Mouse (Mus musculus): ENCODE measurements at regions not wholly inside any gene's neighbourhood (a gene's known extent, or its start where the extent isn't known, plus 50 kb on each side); places are given as distances from the start of the nearest gene placed in this dataset.

DNA sequence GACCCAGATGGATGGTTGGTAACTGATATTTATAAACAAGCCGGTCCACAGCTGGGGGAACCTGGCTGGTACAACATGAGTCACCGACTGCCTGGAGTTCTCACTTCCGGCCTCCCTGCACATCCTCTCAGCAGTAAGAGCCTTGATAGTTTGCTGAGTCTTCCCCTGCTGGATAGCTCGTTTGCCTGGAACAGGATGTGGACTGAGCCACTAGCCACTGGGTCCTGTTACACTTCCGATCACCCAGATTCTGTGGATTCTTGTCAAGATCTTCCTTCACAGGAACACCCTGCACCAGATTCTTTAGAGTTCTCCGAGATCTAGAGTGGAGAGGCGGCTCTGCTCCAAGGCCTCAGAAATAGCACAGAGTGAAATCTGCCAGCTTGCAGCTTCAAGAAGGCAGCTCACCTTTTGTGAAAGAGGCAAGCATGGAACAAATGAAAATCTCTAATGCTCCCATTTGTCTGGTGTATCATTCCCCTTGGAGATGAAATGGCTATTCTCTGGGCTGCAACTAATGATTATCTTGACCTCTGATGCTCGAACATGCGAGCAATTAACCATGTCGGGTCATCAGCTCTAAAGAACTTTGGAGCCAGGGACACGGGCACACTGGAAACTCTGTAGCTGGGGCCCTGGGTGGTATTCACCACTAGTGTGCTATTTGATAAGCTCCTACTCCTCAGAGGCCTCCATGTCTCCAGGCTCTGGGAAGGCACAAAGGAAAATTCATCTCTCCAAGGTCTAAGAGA lies 90.3 kb upstream of the Selenok start:
- 71% methylated on average over 11 of the region's 11 CpGs for WGBS
- no peak for ATAC-seq (ENCODE audit: low FRiP score)
- Histone ChIP-seq H3K27ac (replicated peaks) (no peak overlapping the region), H3K27me3 (replicated peaks) (no peaks in the 10 kb centered on the region), H3K4me2 (no peak overlapping the region), H3K9ac (replicated peaks) (no peak overlapping the region), H3K4me1 (0 out of 2 replicates have a peak, but pooled peaks cover 6% of the 10 kb centered on the region), H3K4me3 (replicated peaks) (no peak overlapping the region), H3K9me3 (replicated peaks) (no peaks in the 10 kb centered on the region), H3K36me3 (no peaks in the 10 kb centered on the region)

DNA sequence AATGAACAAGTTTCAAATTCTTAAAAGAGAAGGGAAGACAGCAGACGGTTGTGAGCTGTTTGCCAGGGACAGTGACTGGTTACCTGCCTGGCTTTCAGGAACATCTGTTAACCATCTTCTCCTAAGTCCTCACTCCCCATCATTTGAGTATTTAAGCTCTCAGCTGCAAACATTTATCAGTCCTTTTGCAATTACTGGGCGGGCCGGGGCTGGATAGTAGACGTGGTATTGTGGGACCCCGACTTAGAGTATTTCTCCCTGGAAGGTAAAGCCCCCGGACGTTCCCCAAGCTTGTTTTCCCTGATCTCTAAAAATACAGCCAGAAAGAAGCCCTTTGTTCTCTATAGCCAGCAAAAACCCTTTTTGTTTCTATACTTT lies 89.7 kb upstream of the Selenok start:
- Histone ChIP-seq H3K36me3 (no peaks in the 10 kb centered on the region), H3K4me2 (no peak overlapping the region), H3K27me3 (replicated peaks) (no peaks in the 10 kb centered on the region), H3K9me3 (replicated peaks) (no peaks in the 10 kb centered on the region), H3K4me1 (0 out of 2 replicates have a peak, but pooled peaks cover 6% of the 10 kb centered on the region), H3K27ac (replicated peaks) (no peak overlapping the region), H3K9ac (replicated peaks) (no peak overlapping the region), H3K4me3 (replicated peaks) (no peak overlapping the region)
- no peak for ATAC-seq (ENCODE audit: low FRiP score)
- 90% methylated on average over 7 of the region's 7 CpGs for WGBS

DNA sequence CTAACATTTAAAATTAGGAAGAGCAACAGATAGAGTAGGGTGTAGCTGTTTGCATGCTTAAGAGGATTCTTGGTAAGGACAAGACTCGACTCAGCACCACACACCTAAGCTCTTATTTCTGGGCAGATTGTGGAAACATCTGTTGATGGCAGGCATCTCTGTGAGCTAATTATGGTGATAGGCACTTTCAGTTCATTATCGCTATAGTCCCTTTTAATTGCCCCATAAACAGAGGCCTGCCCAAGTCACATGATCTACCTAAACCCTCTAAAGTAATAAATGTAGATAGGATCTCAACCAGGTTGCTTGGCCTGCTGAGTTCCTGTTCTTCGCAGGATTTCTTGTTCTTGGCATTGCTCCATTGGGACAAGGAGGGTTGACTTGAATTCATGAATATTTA lies 88.8 kb upstream of the Selenok start:
- 72% methylated on average over 3 of the region's 3 CpGs for WGBS
- Histone ChIP-seq H3K36me3 (no peaks in the 10 kb centered on the region), H3K4me2 (no peak overlapping the region), H3K27me3 (replicated peaks) (no peaks in the 10 kb centered on the region), H3K27ac (replicated peaks) (no peak overlapping the region), H3K9ac (replicated peaks) (no peak overlapping the region), H3K4me3 (replicated peaks) (no peak overlapping the region), H3K9me3 (replicated peaks) (no peaks in the 10 kb centered on the region), H3K4me1 (0 out of 2 replicates have a peak, but pooled peaks cover 6% of the 10 kb centered on the region)
- ATAC-seq (ENCODE audit: low FRiP score), result no peak

DNA sequence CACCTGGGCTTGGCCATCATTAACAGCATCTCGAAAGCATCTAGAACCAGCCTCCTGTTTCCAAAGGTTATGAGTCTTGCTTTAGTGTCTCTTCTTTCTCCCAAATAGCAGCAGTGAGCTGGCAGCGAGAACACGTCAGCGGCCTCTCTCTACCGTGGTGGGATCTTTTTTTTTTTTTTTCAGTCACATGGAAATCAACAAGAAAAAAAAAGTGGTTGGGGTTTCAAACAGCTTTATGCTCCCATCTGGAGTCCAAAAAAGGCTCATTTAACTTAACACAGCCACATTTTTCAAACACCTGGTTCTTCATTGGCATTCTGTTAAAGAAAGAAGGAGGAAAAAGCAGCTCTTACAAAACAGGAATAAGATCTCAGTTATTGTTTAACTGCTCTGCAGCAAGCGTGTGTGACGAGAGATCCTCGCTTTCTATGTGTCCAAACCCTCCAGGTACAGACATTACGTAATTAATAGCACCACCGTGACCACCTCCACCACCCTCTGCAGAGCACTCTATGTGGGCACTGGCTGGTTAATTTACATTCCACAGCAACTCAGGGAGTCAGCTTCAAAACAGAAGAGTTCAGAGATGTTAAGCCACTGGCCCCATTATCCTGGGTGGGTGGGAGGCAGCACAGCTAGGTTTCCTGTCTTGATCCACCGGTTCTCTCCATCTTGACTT lies 85.3 kb upstream of the Selenok start:
- 68% methylated on average over 11 of the region's 11 CpGs for WGBS
- Histone ChIP-seq H3K27ac (replicated peaks) (no peak overlapping the region), H3K27me3 (replicated peaks) (no peaks in the 10 kb centered on the region), H3K9ac (replicated peaks) (no peak overlapping the region), H3K36me3 (no peaks in the 10 kb centered on the region), H3K9me3 (replicated peaks) (no peaks in the 10 kb centered on the region), H3K4me1 (no peaks in the 10 kb centered on the region), H3K4me2 (no peak overlapping the region), H3K4me3 (replicated peaks) (no peak overlapping the region)
- no peak for ATAC-seq (ENCODE audit: low FRiP score)

DNA sequence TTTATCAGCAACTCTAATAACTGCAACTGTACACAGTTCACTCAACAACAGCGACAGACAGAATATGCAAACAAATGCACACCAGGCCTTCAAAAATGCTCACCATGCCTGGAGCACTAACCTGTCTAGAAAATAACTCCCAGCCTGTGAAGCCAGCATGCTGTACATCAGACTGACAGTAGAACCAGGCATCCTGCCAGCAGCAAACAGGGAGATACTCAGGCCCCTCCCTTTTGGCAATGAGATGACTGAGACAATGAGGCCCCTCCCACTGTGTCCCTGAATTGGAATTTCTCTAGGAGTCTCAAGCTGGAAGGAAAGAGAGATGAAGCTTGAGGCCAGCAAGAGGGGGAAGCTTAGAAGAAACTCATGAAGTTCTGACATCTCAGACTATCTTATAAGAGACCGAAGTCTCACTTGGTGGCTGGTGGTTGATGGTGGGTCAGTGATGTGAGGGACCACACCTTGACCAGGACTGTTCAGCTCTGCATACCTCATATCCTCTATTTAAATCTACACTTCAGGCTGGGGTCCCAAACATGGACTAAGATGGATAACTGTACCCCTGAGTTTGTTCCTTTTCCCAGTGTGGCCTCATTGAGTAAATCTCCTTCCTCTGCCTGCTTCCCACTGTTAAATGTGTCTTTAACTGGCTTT lies 72.6 kb upstream of the Selenok start:
- no peak overlapping the region for H3K9ac ChIP-seq (replicated peaks)
- 74% methylated on average over 2 of the region's 2 CpGs for WGBS
- no peaks in the 10 kb centered on the region for H3K9me3 ChIP-seq (replicated peaks)
- no peak for ATAC-seq (ENCODE audit: low FRiP score)
- H3K27ac ChIP-seq (replicated peaks), result no peak overlapping the region
- no peak overlapping the region for H3K4me3 ChIP-seq (replicated peaks)
- no peak overlapping the region for H3K4me2 ChIP-seq
- 0 out of 2 replicates have a peak, but pooled peaks cover 12% of the 10 kb centered on the region for H3K4me1 ChIP-seq
- no peaks in the 10 kb centered on the region for H3K36me3 ChIP-seq
- no peaks in the 10 kb centered on the region for H3K27me3 ChIP-seq (replicated peaks)

DNA sequence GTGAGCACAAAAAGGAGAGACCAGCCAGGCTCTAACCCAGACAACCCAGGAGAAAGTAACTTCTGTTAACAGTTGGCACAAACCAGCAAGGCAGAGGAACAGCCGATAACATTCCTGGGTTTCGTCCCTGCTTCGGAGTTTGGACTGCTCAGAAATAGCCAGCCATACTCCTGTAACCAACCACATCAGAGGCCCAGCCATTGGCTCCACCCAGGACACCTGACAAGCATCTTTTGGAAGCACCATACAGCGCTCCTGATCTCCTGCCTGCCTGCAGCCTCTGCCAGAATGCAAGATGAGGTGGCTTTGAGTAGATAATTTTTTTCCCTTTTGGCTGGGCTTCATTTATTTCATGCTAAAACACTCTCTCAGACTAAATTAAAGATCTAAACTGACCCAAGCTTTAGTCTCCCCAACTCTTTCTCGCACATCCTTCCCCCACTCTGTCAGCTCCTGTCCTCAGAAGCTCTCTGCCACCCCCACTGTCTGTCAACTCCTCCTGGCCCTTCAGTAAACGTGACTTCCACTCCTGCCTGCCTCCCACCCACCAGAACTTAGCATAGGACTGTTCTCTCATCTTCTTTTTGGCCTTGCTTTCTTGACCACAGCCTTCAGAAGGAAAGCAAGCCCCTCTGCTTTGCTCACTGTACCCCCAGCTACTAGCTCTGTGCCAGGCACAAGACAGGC lies 72.0 kb upstream of the Selenok start:
- no peak overlapping the region for H3K9ac ChIP-seq (replicated peaks)
- H3K27me3 ChIP-seq (replicated peaks), result no peaks in the 10 kb centered on the region
- no peaks in the 10 kb centered on the region for H3K9me3 ChIP-seq (replicated peaks)
- 0 out of 2 replicates have a peak, but pooled peaks cover 12% of the 10 kb centered on the region for H3K4me1 ChIP-seq
- no peak overlapping the region for H3K27ac ChIP-seq (replicated peaks)
- ATAC-seq (ENCODE audit: low FRiP score), result no peak
- no peaks in the 10 kb centered on the region for H3K36me3 ChIP-seq
- no peak overlapping the region for H3K4me2 ChIP-seq
- H3K4me3 ChIP-seq (replicated peaks), result no peak overlapping the region
- 80% methylated on average over 6 of the region's 6 CpGs for WGBS

DNA sequence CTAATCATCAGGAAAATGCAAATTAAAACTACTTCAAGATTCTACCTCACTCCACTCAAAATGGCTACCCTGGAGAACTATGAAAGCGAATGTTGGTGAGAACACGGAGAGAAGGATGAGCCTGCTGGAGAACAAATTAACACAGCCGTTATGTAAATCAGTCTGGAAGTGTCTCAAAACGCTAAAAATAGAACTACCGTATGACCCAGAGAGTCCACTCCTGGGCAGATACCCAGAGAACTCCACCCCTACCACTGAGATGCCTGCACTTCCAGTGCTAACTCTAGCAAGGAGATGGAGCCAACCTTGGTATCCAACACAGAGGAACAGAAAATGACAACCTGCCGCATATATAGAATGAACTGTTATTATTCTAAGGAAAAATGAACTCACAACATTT lies 67.2 kb upstream of the Selenok start:
- H3K4me1 ChIP-seq, result 0 out of 2 replicates have a peak, but pooled peaks cover 1% of the 10 kb centered on the region
- H3K4me2 ChIP-seq, result no peak overlapping the region
- 75% methylated on average over 6 of the region's 6 CpGs for WGBS
- ATAC-seq (ENCODE audit: low FRiP score), result no peak
- no peaks in the 10 kb centered on the region for H3K27me3 ChIP-seq (replicated peaks)
- no peak overlapping the region for H3K4me3 ChIP-seq (replicated peaks)
- no peak overlapping the region for H3K27ac ChIP-seq (replicated peaks)
- no peaks in the 10 kb centered on the region for H3K9me3 ChIP-seq (replicated peaks)
- no peaks in the 10 kb centered on the region for H3K36me3 ChIP-seq
- no peak overlapping the region for H3K9ac ChIP-seq (replicated peaks)

DNA sequence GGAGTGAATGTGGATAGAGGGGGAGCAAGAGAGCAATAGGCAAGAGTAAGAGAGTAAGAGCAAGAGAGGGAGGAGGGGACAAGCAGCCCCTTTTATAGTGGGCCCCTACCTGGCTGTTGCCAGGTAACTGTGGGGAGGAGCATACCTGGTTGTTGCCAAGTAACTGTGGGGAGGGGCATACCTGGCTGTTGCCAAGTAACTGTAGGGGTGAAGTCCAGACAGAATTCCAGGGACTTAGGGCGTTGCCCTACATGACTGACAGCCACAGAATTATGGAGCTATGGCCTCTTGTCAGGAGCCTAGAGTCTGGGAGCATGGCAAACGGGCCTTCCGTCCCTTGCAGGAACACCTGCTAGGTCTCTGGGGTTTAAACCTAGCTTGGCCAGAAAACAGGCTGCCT lies 64.5 kb upstream of the Selenok start:
- no peak overlapping the region for H3K9ac ChIP-seq (replicated peaks)
- H3K4me1 ChIP-seq, result no peaks in the 10 kb centered on the region
- WGBS, result 82% methylated on average over 3 of the region's 3 CpGs
- H3K27me3 ChIP-seq (replicated peaks), result no peaks in the 10 kb centered on the region
- H3K27ac ChIP-seq (replicated peaks), result no peak overlapping the region
- ATAC-seq (ENCODE audit: low FRiP score), result no peak
- H3K4me2 ChIP-seq, result no peak overlapping the region
- no peaks in the 10 kb centered on the region for H3K36me3 ChIP-seq
- H3K9me3 ChIP-seq (replicated peaks), result no peaks in the 10 kb centered on the region
- no peak overlapping the region for H3K4me3 ChIP-seq (replicated peaks)

DNA sequence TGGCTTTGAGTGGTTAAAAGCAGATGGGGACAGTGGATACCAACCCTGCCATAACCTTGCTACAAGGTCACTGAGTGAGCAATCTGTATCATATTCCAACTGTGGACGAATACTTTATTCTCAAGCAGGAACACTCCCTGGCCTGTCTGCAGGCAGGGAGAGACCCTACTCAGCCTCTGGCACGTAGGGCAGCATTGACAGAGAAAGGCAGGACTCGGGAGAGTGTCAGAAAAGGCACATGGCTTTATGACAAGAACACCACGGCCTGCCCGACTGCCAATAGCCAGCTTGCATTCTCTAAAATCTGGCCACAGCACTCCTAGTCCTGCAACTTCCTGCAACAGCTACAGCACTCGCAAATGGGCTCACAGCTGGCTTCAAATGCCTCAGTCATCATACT lies 63.3 kb upstream of the Selenok start:
- WGBS, result 83% methylated on average over 6 of the region's 6 CpGs
- no peaks in the 10 kb centered on the region for H3K4me1 ChIP-seq
- no peaks in the 10 kb centered on the region for H3K9me3 ChIP-seq (replicated peaks)
- ATAC-seq (ENCODE audit: low FRiP score), result no peak
- H3K4me3 ChIP-seq (replicated peaks), result no peak overlapping the region
- H3K4me2 ChIP-seq, result no peak overlapping the region
- H3K27me3 ChIP-seq (replicated peaks), result no peaks in the 10 kb centered on the region
- no peak overlapping the region for H3K27ac ChIP-seq (replicated peaks)
- H3K9ac ChIP-seq (replicated peaks), result no peak overlapping the region
- H3K36me3 ChIP-seq, result no peaks in the 10 kb centered on the region

DNA sequence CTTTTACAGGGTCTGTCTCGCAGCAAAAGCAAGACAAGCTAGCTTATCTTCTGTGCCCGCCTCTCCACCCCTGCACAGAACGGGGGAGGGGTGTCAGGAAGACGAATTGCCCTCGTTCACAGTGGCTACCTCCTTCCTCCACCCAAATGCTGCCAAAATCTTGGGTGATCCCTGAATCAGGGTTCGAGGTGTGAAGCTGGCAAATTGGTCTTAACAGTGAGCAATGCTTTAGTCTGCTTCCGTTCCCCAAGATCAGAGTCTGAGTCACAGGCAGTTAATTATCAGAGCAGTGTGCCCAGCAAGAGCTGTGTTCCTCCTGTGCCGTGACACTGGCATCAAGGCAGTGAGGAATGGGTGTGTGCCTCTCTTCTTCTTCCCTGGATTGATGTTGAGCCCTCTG lies 58.4 kb upstream of the Selenok start:
- H3K4me1 ChIP-seq, result no peaks in the 10 kb centered on the region
- H3K9ac ChIP-seq (replicated peaks), result no peak overlapping the region
- H3K27ac ChIP-seq (replicated peaks), result no peak overlapping the region
- no peak for ATAC-seq (ENCODE audit: low FRiP score)
- H3K4me2 ChIP-seq, result no peak overlapping the region
- no peaks in the 10 kb centered on the region for H3K9me3 ChIP-seq (replicated peaks)
- H3K36me3 ChIP-seq, result no peaks in the 10 kb centered on the region
- 33% methylated on average over 8 of the region's 8 CpGs for WGBS
- no peaks in the 10 kb centered on the region for H3K27me3 ChIP-seq (replicated peaks)
- no peak overlapping the region for H3K4me3 ChIP-seq (replicated peaks)

Data from neural tube, embryonic 15.5 days (tissue).